16 mouse cellular contexts compared by ENCODE assay signal in genomic region chr11:114224706-114225105, GRCm38 (mm10).
DNase-seq lines count a peak whose midpoint lies in the region; ATAC-seq lines count a peak whose summit lies in the region.
"Had no signal": no experiment of that assay in that cellular context is flagged by ENCODE, and none has a peak within 500 bp of the region (broad histone marks: within the 10 kb centered on the region; RNA-seq: fewer than 3 reads in every experiment).

No protein-coding gene starts in this region.

- 93% methylated on average over 2 of the region's 2 CpGs for WGBS in midbrain, embryonic 11.5 days
- 97% methylated on average over 2 of the region's 2 CpGs for WGBS in midbrain, embryonic 16.5 days
- WGBS in forebrain, embryonic 10.5 days, result 90% methylated on average over 2 of the region's 2 CpGs

- ATAC-seq in midbrain, embryonic 11.5 days (ENCODE audit: low FRiP score), result no peak
- no peak for ATAC-seq in midbrain, embryonic 16.5 days
- ATAC-seq in hematopoietic stem cell, adult 5-6 weeks (replicated peaks in 1 of 2; ENCODE audit: insufficient read depth in 1 of 2, low FRiP score in 2 of 2, low TSS enrichment in 1 of 2, low read depth in 1 of 2, poor library complexity in 2 of 2, severe bottlenecking in 2 of 2), result peak; percentile 37 to 46; a peak in 2 of 4 replicates
- ATAC-seq: forebrain, embryonic 16.5 days; intestine, embryonic 16.5 days had no signal

- H3K4me1 ChIP-seq in midbrain, embryonic 11.5 days (ENCODE audit: control insufficient read depth, insufficient read depth, low read length), result no peaks in the 10 kb centered on the region
- peaks cover 2% of the 10 kb centered on the region; the same call in 1 of the 2 replicates for H3K4me1 ChIP-seq in midbrain, embryonic 16.5 days (ENCODE audit: control insufficient read depth, insufficient read depth, low read length)
- no peaks in the 10 kb centered on the region for H3K4me1 ChIP-seq in forebrain, embryonic 10.5 days
- H3K4me1 ChIP-seq: embryonic facial prominence, embryonic 12.5 days; forebrain, embryonic 12.5 days; hindbrain, embryonic 15.5 days had no signal

- no peaks in the 10 kb centered on the region for H3K36me3 ChIP-seq in midbrain, embryonic 11.5 days (ENCODE audit: control insufficient read depth, insufficient read depth, low read length)
- H3K36me3 ChIP-seq in midbrain, embryonic 16.5 days (ENCODE audit: control insufficient read depth, insufficient read depth, low read length), result no peaks in the 10 kb centered on the region
- no peaks in the 10 kb centered on the region for H3K36me3 ChIP-seq in forebrain, embryonic 10.5 days (replicated peaks)
- H3K36me3 ChIP-seq: embryonic facial prominence, embryonic 12.5 days; forebrain, embryonic 12.5 days; heart, embryonic 12.5 days; hindbrain, embryonic 15.5 days had no signal

- DNase-seq in adrenal gland, adult (ENCODE audit: inconsistent age in 2 of 2, low spot score in 1 of 2), result peak; percentile 9 to 52
- no peak for DNase-seq in adrenal gland, postnatal 10 days
- DNase-seq in midbrain, embryonic 11.5 days (ENCODE audit: low spot score, missing footprints), result peak; percentile 51
- DNase-seq in thymus, postnatal 4 days, result peak; percentile 47
- DNase-seq in forebrain, embryonic 10.5 days (ENCODE audit: extremely low spot score, low spot score), result no peak
- DNase-seq: cerebellum, adult 18-20 months; cerebellum, postnatal 10 days; gastrocnemius, postnatal 14 days had no signal

- no peak overlapping the region for H3K4me2 ChIP-seq in midbrain, embryonic 11.5 days
- H3K4me2 ChIP-seq in midbrain, embryonic 16.5 days (ENCODE audit: low read length), result no peak overlapping the region
- H3K4me2 ChIP-seq: embryonic facial prominence, embryonic 12.5 days; forebrain, embryonic 12.5 days; heart, embryonic 12.5 days; hindbrain, embryonic 15.5 days had no signal

- H3K27ac ChIP-seq in midbrain, embryonic 11.5 days (ENCODE audit: low read depth, low read length), result no peak overlapping the region
- no peak overlapping the region for H3K27ac ChIP-seq in midbrain, embryonic 16.5 days (ENCODE audit: low read length)
- no peak overlapping the region for H3K27ac ChIP-seq in forebrain, embryonic 10.5 days
- H3K27ac ChIP-seq: embryonic facial prominence, embryonic 12.5 days; forebrain, embryonic 12.5 days; hindbrain, embryonic 15.5 days had no signal

- no peak overlapping the region for H3K4me3 ChIP-seq in midbrain, embryonic 11.5 days (ENCODE audit: low read depth, low read length)
- H3K4me3 ChIP-seq in midbrain, embryonic 16.5 days (ENCODE audit: low read depth, low read length), result no peak overlapping the region
- no peak overlapping the region for H3K4me3 ChIP-seq in forebrain, embryonic 10.5 days
- H3K4me3 ChIP-seq: embryonic facial prominence, embryonic 12.5 days; forebrain, embryonic 12.5 days; heart, embryonic 12.5 days; hindbrain, embryonic 15.5 days had no signal

- no peaks in the 10 kb centered on the region for H3K9me3 ChIP-seq in midbrain, embryonic 11.5 days (ENCODE audit: control insufficient read depth, low read length)
- no peaks in the 10 kb centered on the region for H3K9me3 ChIP-seq in midbrain, embryonic 16.5 days (replicated peaks; ENCODE audit: control insufficient read depth, low read length, poor library complexity, severe bottlenecking)
- H3K9me3 ChIP-seq in forebrain, embryonic 10.5 days, result peaks cover 7% of the 10 kb centered on the region; the same call in 1 of the 2 replicates
- H3K9me3 ChIP-seq: embryonic facial prominence, embryonic 12.5 days; forebrain, embryonic 12.5 days; hindbrain, embryonic 15.5 days had no signal

- H3K27me3 ChIP-seq in midbrain, embryonic 11.5 days (ENCODE audit: control insufficient read depth, insufficient read depth, low read length), result no peaks in the 10 kb centered on the region
- no peaks in the 10 kb centered on the region for H3K27me3 ChIP-seq in midbrain, embryonic 16.5 days (ENCODE audit: control insufficient read depth, insufficient read depth, low read depth, low read length)
- no peaks in the 10 kb centered on the region for H3K27me3 ChIP-seq in forebrain, embryonic 10.5 days (ENCODE audit: poor library complexity, severe bottlenecking)
- H3K27me3 ChIP-seq: embryonic facial prominence, embryonic 12.5 days; forebrain, embryonic 12.5 days; heart, embryonic 12.5 days; hindbrain, embryonic 15.5 days had no signal

- H3K9ac ChIP-seq in midbrain, embryonic 11.5 days (ENCODE audit: low read length), result no peak overlapping the region
- H3K9ac ChIP-seq in midbrain, embryonic 16.5 days (ENCODE audit: low read depth, low read length), result no peak overlapping the region
- H3K9ac ChIP-seq: embryonic facial prominence, embryonic 12.5 days; forebrain, embryonic 12.5 days; heart, embryonic 12.5 days; hindbrain, embryonic 15.5 days had no signal

Comparison
In these comparisons a context has a peak if more than half of its experiments do, and no peak if none do; other contexts are left out.
1. DNase-seq: peak in adrenal gland, adult (2 of 2), midbrain, embryonic 11.5 days (single experiment) and thymus, postnatal 4 days (single experiment); none in adrenal gland, postnatal 10 days (single experiment) and forebrain, embryonic 10.5 days (single experiment).
2. ATAC-seq: peak in hematopoietic stem cell, adult 5-6 weeks (2 of 2); none in midbrain, embryonic 11.5 days (single experiment) and midbrain, embryonic 16.5 days (single experiment).